Mouse (Mus musculus) common myeloid progenitor, adult 5-6 weeks (primary cell): Measurements from ENCODE around the gene Dnaja1. TPM values are rescaled to one million over a fixed set of nuclear protein-coding genes. Genes with fewer than 3 reads are reported as not detected.
A peak's percentile ranks its signal among the peaks of the same experiment; 100 is the strongest.

ENCODE experiments used
- ATAC-seq: replicated peaks from 2 replicates; pipeline ENCODE4 v1.8.0; 2016; ENCODE audit warnings: low read depth, mild to moderate bottlenecking, moderate TSS enrichment, inconsistent platforms; ENCODE audit not compliant: poor library complexity, severe bottlenecking
- total RNA-seq: library from RNA; stranded (forward); fragments of 200-1000, 187-1606 nt; gene quantifications from 2 replicates; pipeline ENCODE4 v1.2.3, GENCODE M21; 2017

Gene Dnaja1
- total RNA-seq = 377 and 448 TPM in 2 replicates

DNA sequence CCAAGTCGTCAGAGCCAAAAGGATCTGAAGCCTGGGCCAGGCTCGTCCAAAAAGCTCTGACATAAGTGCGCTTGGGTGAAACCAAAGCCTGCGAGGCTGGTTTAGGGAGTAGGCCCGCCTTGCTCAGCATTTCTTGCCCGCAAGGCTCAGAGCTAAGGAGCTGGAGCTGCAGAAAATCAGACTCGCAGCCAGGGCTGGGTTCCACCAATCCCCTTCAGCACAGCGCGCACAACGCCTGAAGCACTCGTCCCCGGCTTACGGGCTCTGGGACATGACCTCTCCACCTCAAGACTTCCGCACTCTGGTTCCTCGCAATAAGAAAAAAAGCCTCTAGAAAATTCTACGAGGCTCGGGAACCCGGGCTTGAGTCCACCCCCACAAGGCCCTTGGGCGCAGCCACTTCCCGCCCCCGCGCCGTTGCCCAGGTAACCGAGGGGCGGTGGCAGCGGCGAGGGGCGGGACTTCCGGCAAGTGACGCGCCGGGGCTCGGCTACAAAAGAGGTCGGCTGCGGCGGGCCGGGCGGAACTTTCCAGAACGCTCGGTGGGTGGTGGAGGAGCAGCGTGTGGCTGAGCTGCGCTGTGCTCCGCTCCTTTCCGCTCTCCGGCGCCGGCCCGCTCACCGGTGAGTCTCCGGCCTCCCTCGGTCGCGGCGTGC is at the start of gene Dnaja1:
Dnaja1 (plus strand) TSS at position 140 of the 656 bp plus-strand sequence.
- ATAC-seq = peak; percentile 68

GRCm38 (mm10) chr4:40673526-40673925 is 48.4 kb upstream of the Dnaja1 start:
- ATAC-seq = no peak

DNA sequence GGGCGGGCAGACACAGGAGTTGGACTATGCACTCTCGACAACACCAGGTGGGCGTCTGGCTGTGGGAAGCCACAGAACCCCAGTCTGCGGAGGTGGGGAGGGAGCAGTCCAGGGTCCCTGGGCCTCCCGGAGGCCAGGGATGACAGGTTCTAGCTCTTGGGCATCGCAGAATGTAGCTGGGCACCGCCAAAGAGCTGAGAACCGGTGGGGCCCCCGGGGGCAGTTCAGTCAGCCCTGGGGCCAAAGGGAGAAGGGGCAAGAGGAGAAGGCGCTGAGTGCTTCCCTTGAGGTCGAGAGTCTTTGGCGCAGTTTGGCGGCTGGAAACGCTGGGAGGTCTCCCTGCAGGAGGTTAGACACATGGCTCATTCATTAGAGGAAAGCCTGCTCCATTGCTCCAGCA is 45.6 kb upstream of the Dnaja1 start:
- no peak for ATAC-seq

DNA sequence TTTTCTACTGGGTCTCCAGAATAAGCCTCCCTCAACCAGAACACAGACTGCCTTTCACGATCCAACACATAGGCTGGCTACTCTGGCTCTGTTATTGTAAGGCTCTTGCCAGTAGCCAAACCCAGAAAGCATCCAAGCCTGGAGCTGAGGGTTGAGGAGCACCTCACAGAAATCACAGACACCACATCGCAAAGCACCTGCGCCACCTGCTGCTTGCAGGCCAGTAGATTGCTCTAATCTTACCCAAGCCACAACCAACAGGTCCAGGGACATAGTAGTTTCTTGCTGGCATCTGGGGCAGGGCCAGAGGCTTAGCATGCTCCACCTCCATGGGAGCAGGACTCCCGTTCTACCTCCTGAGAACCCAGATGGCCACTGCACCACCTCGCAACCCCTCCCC is 44.8 kb upstream of the Dnaja1 start:
- peak; percentile 50; the same call in 1 of the 2 replicates for ATAC-seq

- ATAC-seq = peak; percentile 66
Measured at GRCm38 (mm10) chr4:40680250-40680860, 41.6 kb upstream of the Dnaja1 start.

DNA sequence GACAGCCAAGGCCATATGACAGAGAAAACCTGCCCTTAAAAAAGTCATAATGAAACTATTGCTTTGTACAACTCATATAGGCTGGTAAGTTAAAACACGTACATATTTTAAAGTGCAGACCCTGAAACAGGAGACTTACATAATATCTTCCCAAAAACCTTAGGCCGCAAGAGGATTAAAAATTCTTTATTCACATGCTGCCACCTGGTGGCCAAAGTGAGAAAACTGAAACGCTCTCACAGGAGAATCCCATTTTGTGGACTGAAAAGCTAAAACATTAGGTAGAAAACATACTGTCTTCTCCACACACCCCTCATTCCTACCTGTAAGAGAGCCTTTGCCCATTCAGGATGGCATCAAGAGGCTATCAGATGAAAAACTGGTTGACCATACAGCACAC is 40.0 kb upstream of the Dnaja1 start:
- peak; percentile 50; the same call in 1 of the 2 replicates for ATAC-seq

DNA sequence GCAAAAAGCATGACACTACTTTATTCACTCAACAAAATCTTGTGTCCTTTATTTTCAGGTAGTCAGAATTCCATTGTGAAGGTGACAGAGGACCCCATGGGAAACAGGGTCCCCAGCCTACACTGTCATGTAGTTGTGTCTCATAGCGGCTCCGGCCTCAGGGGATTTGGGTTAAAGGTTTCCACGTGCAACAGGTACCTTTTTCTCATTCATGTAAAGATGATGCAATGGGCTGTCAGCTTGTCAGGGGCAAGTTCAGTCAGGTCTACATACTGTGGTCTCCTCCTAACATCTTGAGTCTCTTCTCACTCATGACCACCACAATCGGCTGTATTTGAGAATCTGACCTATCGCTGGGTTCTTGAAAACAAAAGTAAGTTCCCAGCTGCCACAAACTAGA is 39.6 kb upstream of the Dnaja1 start:
- ATAC-seq = no peak

DNA sequence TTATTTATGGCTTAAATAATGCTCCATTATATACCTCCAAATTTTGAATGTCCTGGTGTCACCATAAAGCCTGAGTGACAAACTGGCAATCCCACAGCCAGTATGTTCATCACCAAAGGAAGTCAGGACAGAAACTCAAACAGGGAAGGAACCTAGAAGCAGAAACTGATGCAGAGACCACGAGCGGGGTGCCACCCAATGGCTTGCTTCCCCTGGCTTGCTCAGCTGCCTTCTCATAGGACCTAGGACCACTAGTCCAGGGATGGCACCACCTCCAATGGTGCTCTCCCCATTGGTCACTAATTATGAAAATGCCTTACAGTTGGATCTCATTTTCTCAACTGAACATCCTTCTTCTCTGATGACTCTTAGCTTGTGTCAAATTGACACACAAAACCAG is 38.6 kb upstream of the Dnaja1 start:
- ATAC-seq = peak; percentile 36

DNA sequence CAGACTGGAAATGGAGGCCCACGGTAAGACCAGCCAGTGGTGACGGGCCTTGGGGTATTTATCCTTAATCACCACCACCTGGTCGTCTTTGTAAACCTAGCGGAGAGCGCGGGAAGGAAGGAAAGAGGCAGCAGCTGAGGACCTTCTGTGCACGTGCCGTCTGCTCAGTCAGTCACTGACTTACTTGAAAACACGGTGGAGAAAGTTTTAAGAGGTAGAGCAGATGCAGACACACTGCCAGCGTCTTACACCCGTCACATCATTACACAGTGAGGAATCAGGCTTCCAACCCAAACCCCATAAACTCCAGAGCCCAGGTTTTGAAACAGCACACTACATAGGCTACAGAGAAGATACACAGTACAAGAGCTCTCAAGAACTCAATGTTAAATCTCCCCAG is 30.9 kb upstream of the Dnaja1 start:
- no peak for ATAC-seq

DNA sequence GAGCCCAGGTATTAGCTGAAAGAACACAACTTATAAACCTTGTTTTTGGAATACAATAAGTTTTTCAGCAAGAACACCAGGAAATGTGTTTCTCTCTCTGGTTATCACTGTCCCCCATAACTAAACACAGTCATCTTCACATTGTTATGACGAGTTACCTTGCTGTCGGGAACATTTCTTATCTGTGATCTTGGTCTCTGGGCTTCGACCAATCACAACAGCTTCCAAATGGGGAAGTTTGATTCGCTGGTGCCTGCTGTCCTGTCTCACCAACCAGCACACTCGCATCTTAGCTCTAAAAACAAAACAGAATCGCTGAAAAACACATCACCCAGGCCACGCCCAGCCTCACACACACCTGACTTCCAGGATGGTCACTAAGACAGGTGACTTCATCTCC is 24.9 kb upstream of the Dnaja1 start:
- no peak for ATAC-seq

DNA sequence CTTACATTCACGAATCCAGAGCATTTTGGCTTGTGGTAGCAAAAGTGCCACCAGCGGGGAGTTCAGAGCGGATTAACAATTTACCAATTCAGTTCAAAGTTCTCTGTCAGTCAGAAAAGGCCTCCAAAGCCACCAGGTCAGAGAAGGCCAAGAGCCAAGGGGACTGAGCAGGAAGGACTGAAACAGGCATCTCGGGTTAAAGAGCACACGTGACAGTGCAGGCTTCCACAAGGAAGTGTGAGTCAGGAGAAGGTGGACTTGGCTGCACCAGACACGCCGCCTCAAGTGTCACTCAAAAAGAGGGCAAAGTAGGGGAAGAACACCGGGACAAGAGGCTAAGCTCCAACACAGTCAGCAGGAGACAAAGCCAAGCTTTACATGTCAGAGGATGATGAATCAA is 21.7 kb upstream of the Dnaja1 start:
- ATAC-seq = no peak

- ATAC-seq = no peak
Measured at GRCm38 (mm10) chr4:40701796-40702195, 20.2 kb upstream of the Dnaja1 start.

DNA sequence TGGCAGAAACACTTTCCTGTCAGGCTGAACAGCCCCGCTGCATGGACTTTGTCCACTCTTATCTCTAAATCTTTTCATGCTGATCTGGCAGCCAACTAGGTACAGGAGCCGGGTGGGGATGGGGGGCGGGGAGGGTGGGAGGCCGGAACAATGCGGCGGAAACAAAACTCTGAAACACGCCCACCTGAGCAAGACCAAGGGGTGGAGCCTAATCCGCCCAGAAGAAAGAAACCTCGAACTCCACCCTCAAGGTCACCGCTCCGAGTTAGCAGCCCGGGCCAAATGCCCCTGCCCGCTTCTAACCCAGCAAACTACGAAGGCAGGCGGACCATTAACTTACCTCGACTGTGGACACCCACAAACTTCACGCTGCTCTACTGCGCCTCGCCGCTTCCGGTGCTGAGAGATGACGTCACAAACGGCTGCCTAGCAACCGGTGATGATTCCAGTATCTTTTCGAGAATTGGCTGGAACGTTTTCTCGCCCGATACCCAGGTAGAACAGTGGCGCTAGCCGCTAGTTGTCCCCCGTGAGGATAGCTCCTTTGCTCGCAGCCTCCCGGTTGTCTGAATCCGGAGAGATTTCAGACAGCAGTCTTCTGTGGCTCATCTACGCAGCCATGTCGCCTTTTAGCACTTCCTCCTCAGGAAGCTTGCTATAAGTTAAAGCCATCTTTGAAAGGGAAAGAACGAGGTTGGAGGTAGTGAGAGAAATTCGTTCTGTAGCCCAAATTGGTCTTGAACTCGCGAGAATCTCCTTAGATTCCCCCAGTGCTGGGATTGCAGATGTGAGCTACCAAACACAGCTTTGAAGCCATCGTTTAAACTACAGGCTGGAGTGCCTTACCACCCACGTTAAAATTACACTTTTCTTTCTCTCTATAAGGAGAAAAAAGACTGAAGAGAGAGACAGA is 18.9 kb upstream of the Dnaja1 start, which contains the start of gene Aptx:
Aptx (minus strand) TSS at position 398 of the 913 bp plus-strand sequence.
- ATAC-seq = peak; percentile 95

DNA sequence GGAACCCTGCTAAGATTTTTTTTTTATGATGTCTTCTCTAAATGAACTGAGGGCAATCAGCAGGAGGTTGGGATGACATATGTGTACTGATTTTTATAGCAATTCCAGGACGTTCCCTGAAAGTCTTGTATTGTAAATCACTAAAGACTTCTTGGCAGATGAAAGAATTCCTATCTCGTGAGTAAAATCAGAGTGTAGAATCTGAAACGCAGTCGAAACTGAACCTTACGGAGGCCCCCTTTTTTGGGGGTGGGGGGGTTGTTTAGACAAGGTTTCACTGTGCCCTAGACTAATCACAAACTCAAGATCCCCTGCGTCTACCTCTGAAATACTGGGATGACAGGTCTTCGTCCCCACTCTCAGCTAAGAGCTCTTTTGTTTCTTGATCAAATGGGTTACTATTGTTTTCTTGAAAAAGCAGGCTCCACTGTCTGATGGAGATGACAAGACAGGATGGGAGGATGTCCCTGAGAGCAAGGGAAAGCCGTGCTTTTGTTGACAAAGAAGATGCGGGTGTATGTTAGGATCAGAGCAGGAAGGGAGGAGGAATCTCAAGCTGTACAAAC is 18.2 kb upstream of the Dnaja1 start:
- no peak for ATAC-seq

DNA sequence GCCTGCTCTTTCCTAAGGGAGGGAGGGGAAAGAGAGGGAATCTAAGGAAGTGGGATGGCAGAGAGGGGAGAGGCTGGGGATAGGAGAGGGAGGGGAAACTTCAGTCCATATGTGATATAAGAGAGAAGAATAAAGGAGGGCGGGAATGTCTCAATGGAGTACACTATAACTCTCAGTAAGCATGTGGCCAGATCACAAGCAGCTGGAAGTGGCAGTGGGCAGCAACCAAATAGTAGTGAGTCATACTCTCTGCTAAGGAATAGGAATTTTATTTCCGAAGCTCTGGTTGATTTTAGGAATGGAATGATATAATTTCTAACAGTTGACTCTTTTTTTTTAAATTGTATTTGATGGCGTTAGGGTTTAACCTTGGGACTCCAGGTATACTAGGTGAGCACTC is 4.8 kb upstream of the Dnaja1 start:
- no peak for ATAC-seq

DNA sequence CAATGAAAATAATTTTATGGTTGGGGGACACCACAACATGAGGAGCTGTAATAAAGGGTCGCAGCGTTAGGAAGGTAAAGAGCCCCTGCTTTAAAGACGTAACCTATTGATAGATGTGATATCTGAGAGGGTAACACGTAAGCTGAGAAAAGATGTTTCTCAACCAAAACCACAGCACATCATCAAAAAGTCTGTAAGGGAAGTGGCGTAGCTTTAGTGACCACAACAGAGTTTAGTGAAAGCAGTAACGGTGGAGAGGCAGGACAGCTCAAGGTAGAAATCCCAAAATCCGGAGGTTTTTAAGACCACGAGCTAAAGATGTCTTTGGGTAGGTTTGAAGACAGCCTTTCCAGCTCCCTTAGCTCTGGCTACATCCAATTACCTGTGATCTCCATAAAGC is 1.0 kb upstream of the Dnaja1 start:
- ATAC-seq = peak; percentile 17

GRCm38 (mm10) chr4:40722687-40723460 is 924 bp downstream of the Dnaja1 start:
- peak; percentile 57 for ATAC-seq

DNA sequence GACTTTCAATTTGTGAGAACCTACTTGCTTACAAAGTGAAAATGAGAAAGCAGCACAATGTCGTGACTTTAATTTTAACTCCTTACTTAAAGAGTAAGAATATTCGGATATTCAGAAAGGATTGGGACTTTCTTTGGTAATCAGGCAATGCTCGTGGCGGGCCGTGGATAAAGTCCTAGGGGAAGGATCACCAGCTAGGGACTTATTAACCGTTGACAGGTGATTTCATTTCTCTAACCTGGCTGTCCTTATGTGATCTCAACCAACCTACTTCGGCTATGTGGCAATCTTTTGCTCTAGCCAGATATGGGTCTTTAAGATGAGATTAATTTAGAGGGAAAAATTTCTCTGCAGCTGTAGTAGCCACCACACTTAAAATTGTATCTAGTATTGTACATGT is 3.2 kb downstream of the Dnaja1 start:
- no peak for ATAC-seq

- no peak for ATAC-seq
Measured at GRCm38 (mm10) chr4:40725554-40725953, 3.6 kb downstream of the Dnaja1 start.

DNA sequence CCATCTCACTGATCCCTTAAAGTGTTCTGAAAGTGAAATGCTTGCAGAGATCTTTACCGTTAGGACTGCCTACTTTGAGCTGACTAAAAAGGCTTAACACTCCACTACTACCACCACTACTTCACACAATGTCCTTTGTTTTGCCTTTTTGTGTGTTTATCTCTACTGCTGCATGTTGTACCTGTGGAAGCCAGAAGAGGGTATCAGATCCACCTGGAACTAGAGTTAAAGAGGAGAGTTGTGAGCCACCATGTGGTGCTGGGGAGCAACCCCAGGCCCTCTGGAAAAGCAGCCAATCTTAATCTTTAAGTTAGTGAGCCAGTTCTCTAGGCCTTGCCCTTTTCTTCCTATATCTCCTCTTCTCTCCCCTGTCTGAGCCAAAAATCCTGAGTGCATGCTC is 5.3 kb downstream of the Dnaja1 start:
- no peak for ATAC-seq
